Mouse (Mus musculus): ENCODE data around the gene Esam.

Esam gene

DNA sequence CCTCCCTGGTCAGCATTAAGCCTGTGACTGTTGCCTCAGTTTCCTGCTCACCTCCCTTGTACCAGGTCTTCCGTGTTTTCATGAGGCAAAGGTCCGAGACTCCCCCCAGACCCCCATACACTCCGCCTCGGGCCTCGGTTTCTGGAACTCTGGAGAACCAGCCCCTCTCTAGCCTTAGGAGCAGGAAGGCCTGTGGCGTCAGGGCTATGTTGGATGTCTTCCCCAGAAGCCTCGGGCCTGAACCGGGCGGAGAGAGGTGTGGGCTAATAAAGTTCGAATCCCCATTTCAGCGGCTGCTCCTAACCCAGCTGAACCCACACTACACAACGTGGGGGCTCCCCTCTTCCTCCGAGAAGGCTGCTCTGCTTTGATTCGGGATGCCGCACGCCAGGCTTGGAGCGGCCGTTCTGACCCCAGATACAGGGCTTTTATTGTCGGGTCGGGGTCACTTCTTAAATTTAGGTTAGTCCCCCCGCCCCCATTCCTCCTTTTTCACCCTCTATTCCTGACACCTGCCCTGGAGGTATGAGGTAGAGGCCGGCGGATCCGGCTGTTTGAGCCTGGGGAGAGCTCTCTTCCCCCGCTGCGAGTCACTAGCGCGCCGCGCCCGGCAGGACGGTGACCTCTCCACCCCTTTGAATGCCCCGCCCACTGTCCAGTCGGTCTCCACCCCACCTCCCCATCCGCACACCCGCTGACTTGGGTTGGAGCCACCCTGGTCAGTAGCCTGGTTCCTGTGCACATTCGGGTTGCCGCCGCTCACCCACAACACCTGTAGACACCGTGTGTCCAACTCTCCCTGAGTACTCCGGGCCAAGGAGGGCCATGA is at the start of gene Esam:
Esam (plus strand) TSS at position 683 of the 829 bp plus-strand sequence.
- DNase-seq (ENCODE audit: low spot score in 2 of 2): no peak

DNA sequence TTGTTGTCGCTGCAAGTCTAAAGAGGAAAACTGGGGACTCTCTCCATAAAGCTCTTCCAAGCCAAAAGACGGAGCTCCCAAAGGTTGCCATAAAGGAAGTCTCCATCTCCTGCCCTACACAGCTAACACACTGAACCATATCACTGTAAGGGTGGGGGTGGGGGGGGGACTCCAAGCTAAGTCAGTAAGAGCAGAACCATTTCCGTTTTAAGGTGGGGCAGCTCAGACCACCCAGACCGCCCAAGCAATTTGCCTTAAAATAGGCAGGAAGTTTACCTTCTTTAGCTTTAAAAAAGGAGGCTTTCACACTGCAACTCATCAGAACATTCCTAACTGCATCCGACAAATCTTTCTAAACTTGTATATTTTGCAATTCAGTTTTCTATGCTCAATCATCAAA is 42.7 kb upstream of the Esam start:
- no peak for DNase-seq (ENCODE audit: low spot score in 2 of 2)

GRCm38 (mm10) chr9:37488041-37488440 is 39.8 kb upstream of the Esam start:
- no peak for DNase-seq (ENCODE audit: low spot score in 2 of 2)

DNA sequence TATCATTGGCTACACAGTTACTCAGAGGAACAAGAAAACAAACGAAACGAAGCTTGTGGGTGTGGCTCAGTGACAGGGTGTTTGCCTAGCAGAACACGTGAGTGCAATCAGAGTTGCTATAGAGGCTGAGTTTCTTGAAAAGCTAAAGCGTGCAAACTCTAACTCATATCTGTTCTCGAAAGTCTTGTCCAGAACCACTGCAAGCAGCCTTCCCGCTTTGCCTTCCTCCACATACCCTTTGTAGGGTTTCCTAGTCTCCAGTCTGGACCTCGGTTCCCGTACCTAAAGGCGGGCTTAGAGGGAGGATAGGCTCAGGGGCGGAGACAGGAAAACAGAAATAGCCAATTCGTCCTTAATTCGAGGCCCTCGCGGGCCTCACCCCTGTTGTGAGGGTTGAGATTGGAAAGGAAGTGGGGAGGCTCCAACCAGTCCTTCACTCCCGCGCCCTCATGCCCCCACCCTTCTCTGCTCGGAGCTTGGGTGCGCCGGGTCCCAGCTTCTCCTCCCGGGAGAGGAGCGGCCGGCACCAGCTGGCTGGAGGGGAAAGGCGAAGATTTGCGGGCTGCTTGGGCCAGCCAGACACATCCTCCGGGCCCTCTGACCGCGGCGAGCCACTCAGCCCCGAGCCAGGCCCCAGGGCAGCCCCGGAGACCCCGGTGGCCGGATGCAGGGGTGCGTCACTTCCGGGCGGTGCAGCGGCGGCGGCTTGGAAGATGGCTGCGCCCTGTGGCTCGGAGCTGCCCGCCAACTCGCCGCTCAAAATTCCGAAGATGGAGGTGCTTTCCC is 39.1 kb upstream of the Esam start, which contains the start of gene Msantd2:
Msantd2 (plus strand) TSS at position 709 of the 786 bp plus-strand sequence.
- DNase-seq (ENCODE audit: low spot score in 2 of 2): peak; percentile 72 to 78

DNA sequence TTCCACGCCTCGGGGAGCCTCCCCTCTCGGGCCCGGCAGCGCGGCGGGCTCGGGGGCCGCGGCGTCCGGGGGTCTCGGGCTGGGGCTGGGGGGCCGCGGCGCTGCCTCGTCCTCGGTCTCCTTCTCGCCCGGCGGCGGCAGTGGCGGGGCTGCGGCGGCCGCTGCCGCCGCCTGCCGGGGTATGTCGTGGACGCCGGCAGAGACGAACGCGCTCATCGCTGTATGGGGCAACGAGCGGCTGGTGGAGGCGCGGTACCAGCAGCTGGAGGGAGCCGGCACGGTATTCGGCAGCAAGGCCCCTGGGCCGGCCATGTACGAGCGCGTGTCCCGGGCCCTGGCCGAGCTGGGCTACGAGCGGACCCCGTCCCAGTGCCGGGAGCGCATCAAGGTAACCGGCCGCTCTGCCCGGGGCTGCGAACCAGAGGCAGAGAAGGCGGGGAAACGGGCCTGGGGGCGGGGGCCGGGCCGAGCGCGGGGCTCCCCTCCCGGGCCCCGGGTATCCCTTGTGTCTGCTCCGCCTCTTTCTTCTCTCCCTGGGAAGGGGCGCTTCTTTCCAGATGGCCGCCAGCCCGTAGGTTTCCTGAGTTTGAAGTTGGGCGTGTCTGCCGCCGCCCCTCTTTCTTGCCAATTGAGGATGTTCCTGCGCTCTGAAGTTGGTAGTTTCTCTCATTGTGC is 38.3 kb upstream of the Esam start:
- peak in 1 of 2 experiments; percentile 13 for DNase-seq (ENCODE audit: low spot score in 2 of 2)

GRCm38 (mm10) chr9:37495761-37496160 is 32.1 kb upstream of the Esam start:
- DNase-seq (ENCODE audit: low spot score in 2 of 2): no peak

GRCm38 (mm10) chr9:37496325-37496724 is 31.6 kb upstream of the Esam start:
- DNase-seq (ENCODE audit: low spot score in 2 of 2): no peak

DNA sequence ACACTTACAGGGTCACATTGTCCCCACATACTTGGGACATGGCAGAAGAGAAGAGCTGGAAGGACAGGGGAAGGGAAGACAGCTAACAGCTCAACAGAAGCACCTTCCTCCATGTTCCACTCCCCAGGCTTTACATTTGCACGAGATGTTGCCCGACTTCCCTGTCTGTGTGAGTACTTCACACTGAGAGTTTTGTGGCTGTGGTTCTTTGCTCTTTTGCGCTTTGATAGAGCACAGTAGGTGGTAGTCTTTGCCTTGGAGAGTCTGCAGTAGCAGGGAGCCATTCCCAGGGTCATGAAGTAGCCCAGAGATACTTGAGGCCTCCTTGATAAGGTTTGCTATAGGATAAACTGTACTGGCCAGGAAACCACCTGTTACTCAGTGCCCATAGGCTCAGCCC is 27.7 kb upstream of the Esam start:
- no peak for DNase-seq (ENCODE audit: low spot score in 2 of 2)

DNA sequence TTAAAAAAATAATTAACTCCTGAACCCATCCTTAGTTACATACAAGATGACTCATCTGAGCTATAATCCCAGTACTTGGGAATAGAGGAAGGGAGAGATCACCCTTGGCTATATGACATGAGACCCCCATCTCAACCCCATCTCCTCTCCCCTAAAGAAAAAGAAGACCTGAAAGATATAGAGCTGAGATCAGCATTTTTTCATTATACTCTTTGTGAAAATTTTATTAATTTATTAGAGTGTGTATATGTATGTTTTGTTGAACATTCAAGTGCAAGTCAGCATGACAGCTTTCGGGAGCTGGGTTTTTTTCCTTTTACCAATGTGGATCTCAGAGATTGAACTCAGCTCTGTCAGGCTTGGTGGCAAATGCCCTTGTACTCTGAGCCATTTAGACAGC is 26.7 kb upstream of the Esam start:
- DNase-seq (ENCODE audit: low spot score in 2 of 2): no peak

GRCm38 (mm10) chr9:37504348-37504747 is 23.5 kb upstream of the Esam start:
- no peak for DNase-seq (ENCODE audit: low spot score in 2 of 2)

DNA sequence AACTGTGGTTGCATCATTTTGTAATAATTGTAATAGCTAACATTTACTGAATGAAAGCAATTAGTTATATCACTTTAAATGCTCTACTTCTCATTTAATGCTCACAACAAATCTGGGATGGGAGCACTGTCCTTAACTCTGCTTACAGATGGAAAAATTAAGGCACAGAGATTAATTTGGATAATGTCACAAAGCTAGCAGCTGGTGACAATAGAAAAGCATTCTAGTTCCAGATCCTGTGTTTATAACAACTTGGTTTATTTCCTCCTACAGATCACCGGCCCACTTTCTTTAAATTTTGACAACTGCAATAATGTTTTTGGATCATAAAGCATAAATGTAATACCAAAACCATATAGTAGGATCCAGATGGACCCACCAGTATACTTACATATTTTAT is 21.9 kb upstream of the Esam start:
- no peak for DNase-seq (ENCODE audit: low spot score in 2 of 2)

GRCm38 (mm10) chr9:37512097-37512496 is 15.8 kb upstream of the Esam start:
- DNase-seq (ENCODE audit: low spot score in 2 of 2): no peak

- no peak for DNase-seq (ENCODE audit: low spot score in 2 of 2)
Measured at GRCm38 (mm10) chr9:37514456-37514855, 13.4 kb upstream of the Esam start.

- DNase-seq (ENCODE audit: low spot score in 2 of 2): no peak
Measured at GRCm38 (mm10) chr9:37517467-37517866, 10.4 kb upstream of the Esam start.

- no peak for DNase-seq (ENCODE audit: low spot score in 2 of 2)
Measured at GRCm38 (mm10) chr9:37518991-37519390, 8.9 kb upstream of the Esam start.

GRCm38 (mm10) chr9:37519995-37520394 is 7.9 kb upstream of the Esam start:
- DNase-seq (ENCODE audit: low spot score in 2 of 2): no peak

GRCm38 (mm10) chr9:37525461-37525860 is 2.4 kb upstream of the Esam start:
- no peak for DNase-seq (ENCODE audit: low spot score in 2 of 2)

DNA sequence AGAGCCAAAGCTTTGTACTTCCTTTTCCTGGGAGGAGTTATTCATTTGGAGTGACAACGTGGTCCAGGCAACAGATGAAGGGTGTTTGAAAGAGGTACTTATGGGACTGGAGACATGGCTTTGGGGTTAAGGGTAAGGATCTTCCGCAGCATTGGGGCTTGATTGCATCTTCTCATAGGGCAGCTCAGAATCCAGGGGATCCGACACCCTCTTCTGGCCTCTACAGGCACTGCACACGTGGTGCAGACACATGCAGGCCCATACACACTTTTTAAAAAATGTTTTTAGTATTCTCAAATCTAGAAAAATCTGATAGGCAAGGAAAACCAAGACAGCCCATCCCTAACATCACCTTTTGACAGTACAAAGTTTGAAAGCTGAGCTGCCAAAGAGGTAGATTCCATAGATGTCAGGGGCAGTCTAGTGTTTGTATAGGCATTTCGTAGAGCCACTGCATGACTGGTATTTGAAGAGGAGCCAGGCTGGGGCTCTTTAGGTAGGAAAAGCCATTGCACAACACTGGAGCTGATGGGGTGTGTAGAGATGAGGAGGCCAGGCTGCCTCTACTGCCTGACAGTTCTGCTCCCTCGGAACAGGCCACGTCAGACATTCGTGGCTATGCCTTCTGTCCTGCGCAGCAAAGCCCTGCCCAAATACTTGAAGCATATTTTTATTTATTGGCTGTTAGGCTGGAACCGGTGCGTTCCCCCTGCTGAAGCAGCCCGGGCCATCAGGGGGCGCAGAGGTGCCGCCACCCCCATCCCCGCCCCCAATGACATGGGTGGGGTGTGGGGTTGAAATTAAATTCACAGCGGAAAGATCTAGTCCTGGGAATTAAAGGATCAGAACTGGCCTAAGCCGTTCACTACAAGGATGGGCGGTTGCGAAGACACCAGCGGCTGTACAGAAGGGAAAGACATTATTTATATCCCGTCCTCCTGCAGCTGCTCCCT is 1.2 kb upstream of the Esam start:
- no peak for DNase-seq (ENCODE audit: low spot score in 2 of 2)

DNA sequence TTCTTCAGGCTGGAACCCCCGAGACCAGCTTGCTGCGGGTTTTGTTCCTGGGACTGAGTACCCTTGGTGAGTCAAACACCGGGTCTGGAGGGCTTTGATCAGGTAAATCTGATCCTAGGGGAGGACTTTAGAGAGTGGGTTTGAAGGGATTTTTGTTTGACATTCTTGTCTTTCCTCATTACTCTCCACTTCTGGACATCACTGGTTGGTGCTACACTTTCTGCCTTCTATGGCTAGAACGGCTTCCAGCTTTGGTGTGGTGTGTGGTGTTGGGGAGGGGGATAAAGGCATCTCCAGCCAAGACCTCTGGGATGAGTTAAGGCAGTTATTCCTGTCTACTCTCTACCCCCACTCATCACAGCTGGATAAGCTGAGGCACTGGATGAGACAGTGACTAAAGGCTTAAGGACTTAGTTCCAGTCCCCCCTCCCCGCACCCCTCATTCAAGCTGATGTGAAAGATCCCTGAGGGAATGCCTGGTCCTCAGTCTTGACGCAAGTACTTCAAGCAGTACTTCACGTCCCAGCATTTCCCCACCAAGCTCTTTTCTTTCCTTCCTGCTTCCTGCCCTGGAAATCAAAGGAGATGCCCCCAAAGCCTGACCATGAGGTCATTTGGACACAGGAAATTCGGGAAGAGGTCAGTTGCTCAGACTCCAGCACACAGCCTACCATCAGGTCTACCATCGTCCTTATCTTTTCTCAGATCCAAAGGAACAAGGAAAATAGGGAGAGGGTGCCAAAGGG is 520 bp downstream of the Esam start:
- DNase-seq (ENCODE audit: low spot score in 2 of 2): no peak
